Mouse (Mus musculus) liver, adult (tissue): ENCODE results near the gene Gm5934.
"Not testable (repeated sequence)": the region's sequence is repeated elsewhere in the genome, so short reads cannot be mapped to it uniquely, and the experiment has no call there.

Experiments
- GATA4 ChIP-seq: IDR thresholded peaks from 2 replicates; pipeline ENCODE4 v1.6.1; 2014; ENCODE audit warnings: mild to moderate bottlenecking, low read length; ENCODE audit not compliant: insufficient replicate concordance

Gm5934 gene

GRCm38 (mm10) chrX:24500660-24501059 is at the start of gene Gm5934:
TSS of gene Gm5934 (minus strand) at chrX:24500760.
- TF ChIP-seq GATA4: not testable (repeated sequence)
